Mouse (Mus musculus): ENCODE measurements around the gene Rwdd4a. TPM values are rescaled to one million over a fixed set of nuclear protein-coding genes. Genes with fewer than 3 reads are reported as not detected.

Gene Rwdd4a
- polyA plus RNA-seq, 1 experiment from 2014 or later: 42.7 TPM

GRCm38 (mm10) chr8:47590400-47590799, 56.9 kb downstream of the Rwdd4a start:
- no peak overlapping the region for H3K9ac ChIP-seq

GRCm38 (mm10) chr8:47600664-47601063, 67.2 kb downstream of the Rwdd4a start:
- Histone ChIP-seq H3K27me3 (no peaks in the 10 kb centered on the region), H3K4me2 (replicated peaks) (no peak overlapping the region), H3K4me1 (no peaks in the 10 kb centered on the region), H3K36me3 (no peaks in the 10 kb centered on the region), H3K9me3 (no peaks in the 10 kb centered on the region), H3K27ac (no peak overlapping the region), H3K9ac (no peak overlapping the region), H3K4me3 (no peak overlapping the region)
- no peak for ATAC-seq (ENCODE audit: low FRiP score, low read depth)
- 72% methylated on average over 8 of the region's 8 CpGs for WGBS

More at GRCm38 (mm10) chr8:47590400-47590799, 56.9 kb downstream of the Rwdd4a start:
- H3K4me2 ChIP-seq (replicated peaks): no peak overlapping the region
- H3K4me1 ChIP-seq: no peaks in the 10 kb centered on the region
- H3K9me3 ChIP-seq: no peaks in the 10 kb centered on the region
- no peak for ATAC-seq (ENCODE audit: low FRiP score, low read depth)
- H3K27me3 ChIP-seq: no peaks in the 10 kb centered on the region
- no peaks in the 10 kb centered on the region for H3K36me3 ChIP-seq
- H3K27ac ChIP-seq: no peak overlapping the region
- no peak overlapping the region for H3K4me3 ChIP-seq
- WGBS: 89% methylated on average over 10 of the region's 10 CpGs

Small RNAs within 50 kb of the gene (microRNA-seq; reads per million reads assigned to microRNA genes)
- not detected for gene Gm27409

Other genes with a start within 250 kb of the Rwdd4a start
- 21.4 and 24.1 TPM in 2 replicates for gene Stox2, start 87.3 kb upstream of the Rwdd4a start, polyA plus RNA-seq (2015; fragmentation: Nextera tagmentation; extraction: Ambion mirVana)
- gene Trappc11, start 194 bp upstream of the Rwdd4a start, polyA plus RNA-seq (2015; fragmentation: Nextera tagmentation; extraction: Ambion mirVana): 31.7 and 32.7 TPM in 2 replicates
- 9.3 and 9.7 TPM in 2 replicates for gene Ing2, start 141.9 kb downstream of the Rwdd4a start, polyA plus RNA-seq (2015; fragmentation: Nextera tagmentation; extraction: Ambion mirVana)
- gene Cdkn2aip, start 180.3 kb downstream of the Rwdd4a start, polyA plus RNA-seq (2015; fragmentation: Nextera tagmentation; extraction: Ambion mirVana): 26.5 and 27.9 TPM in 2 replicates